14 mouse cellular contexts compared by ENCODE assay signal in the genomic region with DNA sequence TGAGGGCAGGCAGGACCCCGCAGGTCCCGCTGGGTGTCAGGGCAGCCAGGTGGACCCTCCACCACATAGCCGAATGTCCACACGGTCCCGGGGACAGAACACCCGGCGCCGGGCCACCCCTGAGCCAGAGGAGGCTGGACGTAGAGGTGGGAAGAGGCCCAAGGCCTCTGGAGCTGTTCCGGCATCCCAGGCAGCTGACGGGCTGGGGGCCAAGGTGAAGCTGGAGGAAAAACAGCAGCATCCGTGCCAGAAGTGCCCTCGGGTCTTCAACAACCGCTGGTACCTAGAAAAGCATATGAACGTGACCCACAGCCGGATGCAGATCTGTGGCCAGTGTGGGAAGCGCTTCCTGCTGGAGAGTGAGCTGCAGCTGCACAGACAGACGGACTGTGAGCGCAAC. TPM values are rescaled to one million over a fixed set of nuclear protein-coding genes. Genes with fewer than 3 reads are reported as not detected.
DNase-seq lines count a peak whose midpoint lies in the region; ATAC-seq and TF ChIP-seq lines count a peak whose summit lies in the region.
"Had no signal": no experiment of that assay in that cellular context is flagged by ENCODE, and none has a peak within 500 bp of the region (broad histone marks: within the 10 kb centered on the region; RNA-seq: fewer than 3 reads in every experiment).

No protein-coding gene starts in this region.

- TF ChIP-seq EP300 in lung, postnatal 0 days (IDR thresholded peaks at IDR 0.05): no peak

- no peak overlapping the region for H3K4me2 ChIP-seq in lung, postnatal 0 days (replicated peaks; ENCODE audit: low read depth, low read length)
- H3K4me2 ChIP-seq: midbrain, embryonic 13.5 days had no signal

- no peaks in the 10 kb centered on the region for H3K4me1 ChIP-seq in lung, postnatal 0 days (ENCODE audit: insufficient read depth, low read depth, low read length)

- H3K36me3 ChIP-seq in lung, postnatal 0 days (ENCODE audit: insufficient read depth, low read length): no peaks in the 10 kb centered on the region; the same call in 1 of the 2 replicates

- 79% methylated on average over 19 of the region's 19 CpGs for WGBS in lung, postnatal 0 days

- DNase-seq in adrenal gland, adult 2 months: peak; percentile 50
- no peak for DNase-seq in adrenal gland, adult 18-20 months (ENCODE audit: low spot score in 2 of 2)
- DNase-seq in heart, postnatal 10 days: peak; percentile 71 to 74
- no peak for DNase-seq in heart, postnatal 25 days (ENCODE audit: low spot score)
- peak; percentile 37 for DNase-seq in lung, postnatal 10 days
- DNase-seq in lung, postnatal 0 days (ENCODE audit: low spot score): no peak
- DNase-seq in heart, postnatal 36 days: peak; percentile 61 to 64
- no peak for DNase-seq in c-Kit-positive CD71-positive TER-119-positive erythroid progenitor cells, embryonic 14.5 days (ENCODE audit: low spot score)
- DNase-seq: kidney, postnatal 14 days; thymus, postnatal 25 days had no signal

- no peak overlapping the region for H3K4me3 ChIP-seq in lung, postnatal 0 days (ENCODE audit: low read depth, low read length)
- H3K4me3 ChIP-seq: midbrain, embryonic 13.5 days had no signal

- no peak overlapping the region for H3K27ac ChIP-seq in lung, postnatal 0 days (ENCODE audit: low read length)
- H3K27ac ChIP-seq: liver, embryonic 14.5 days; midbrain, embryonic 13.5 days had no signal

- intact Hi-C loops in heart, postnatal 10 days (cut with DNase I): no loop called here
- intact Hi-C loops in heart, postnatal 25 days (cut with DNase I): loop anchor here (5.0 kb wide), 1 partner anchor 69 kb away; no protein-coding TSS in a partner anchor
- intact Hi-C loops in heart, postnatal 36 days (cut with DNase I): no loop called here

- no peaks in the 10 kb centered on the region for H3K27me3 ChIP-seq in lung, postnatal 0 days (replicated peaks; ENCODE audit: insufficient read depth, low read length)
- H3K27me3 ChIP-seq: midbrain, embryonic 13.5 days had no signal

- H3K9me3 ChIP-seq in lung, postnatal 0 days (ENCODE audit: low read length): no peaks in the 10 kb centered on the region
- H3K9me3 ChIP-seq: midbrain, embryonic 13.5 days had no signal

- no peak for ATAC-seq in lung, postnatal 0 days
- ATAC-seq: forebrain, embryonic 14.5 days; midbrain, embryonic 13.5 days had no signal

- H3K9ac ChIP-seq in lung, postnatal 0 days (replicated peaks; ENCODE audit: low read depth): no peak overlapping the region
- H3K9ac ChIP-seq: liver, embryonic 14.5 days; midbrain, embryonic 13.5 days had no signal

- no peak for TF ChIP-seq CTCF in lung, postnatal 0 days (IDR thresholded peaks at IDR 0.05)

RNA-seq across cellular contexts. Expression of a gene that starts 4.6 kb away (rescaled TPM):
- 10 to 100 TPM; 26.6 to 49.7 TPM for total RNA-seq in adrenal gland, adult 2 months (2021)
- 36.6 and 51.5 TPM in 2 replicates for polyA plus RNA-seq in adrenal gland, adult 2 months (2012; rRNA removed)
- 10 to 100 TPM; 22.8 to 32.5 TPM for total RNA-seq in adrenal gland, adult 18-20 months (2021)
- 10 to 100 TPM; 89.0 to 98.3 TPM for total RNA-seq in heart, postnatal 10 days (2021)
- 100 to 1,000 TPM; 116 to 128 TPM for total RNA-seq in heart, postnatal 25 days (2021)
- polyA plus RNA-seq in lung, postnatal 0 days (2015; fragmentation: Nextera tagmentation; extraction: Ambion mirVana): 10.7 and 11.2 TPM in 2 replicates
- total RNA-seq in heart, postnatal 36 days (2021): 100 to 1,000 TPM; 120 to 124 TPM

RNA-seq across cellular contexts. Expression of a gene that starts 13.7 kb away (rescaled TPM):
- total RNA-seq in adrenal gland, adult 2 months (2021): not detected
- polyA plus RNA-seq in adrenal gland, adult 2 months (2012; rRNA removed): not detected in 2 replicates
- under 1 TPM in 1 of 2 experiments, not detected in 1; 0.32 TPM for total RNA-seq in adrenal gland, adult 18-20 months (2021)
- 10 to 100 TPM; 10.4 to 10.7 TPM for total RNA-seq in heart, postnatal 10 days (2021)
- 10 to 100 TPM; 10.1 to 10.5 TPM for total RNA-seq in heart, postnatal 25 days (2021)
- polyA plus RNA-seq in lung, postnatal 0 days (2015; fragmentation: Nextera tagmentation; extraction: Ambion mirVana): 0.05 TPM in 1 of 2 replicates, not detected in the other
- 10 to 100 TPM in 1 of 2 experiments, 1 to 10 TPM in 1; 8.4 to 10.2 TPM for total RNA-seq in heart, postnatal 36 days (2021)
- total RNA-seq: hematopoietic stem cell, adult 5-6 weeks had no signal
- polyA plus RNA-seq: liver, embryonic 14.5 days had no signal

RNA-seq across cellular contexts. Expression of a gene that starts 28.6 kb away (rescaled TPM):
- total RNA-seq in adrenal gland, adult 2 months (2021): not detected
- polyA plus RNA-seq in adrenal gland, adult 2 months (2012; rRNA removed): 0.13 and 0.17 TPM in 2 replicates
- total RNA-seq in adrenal gland, adult 18-20 months (2021): not detected
- 100 to 1,000 TPM; 111 to 112 TPM for total RNA-seq in heart, postnatal 10 days (2021)
- 100 to 1,000 TPM; 118 to 123 TPM for total RNA-seq in heart, postnatal 25 days (2021)
- polyA plus RNA-seq in lung, postnatal 0 days (2015; fragmentation: Nextera tagmentation; extraction: Ambion mirVana): 0.73 and 1.0 TPM in 2 replicates
- 100 to 1,000 TPM; 101 to 127 TPM for total RNA-seq in heart, postnatal 36 days (2021)
- total RNA-seq: hematopoietic stem cell, adult 5-6 weeks had no signal
- polyA plus RNA-seq: forebrain, embryonic 14.5 days; liver, embryonic 14.5 days had no signal

RNA-seq across cellular contexts. Expression of a gene that starts 44.7 kb away (rescaled TPM):
- total RNA-seq in adrenal gland, adult 2 months (2021): 10 to 100 TPM; 54.2 to 83.7 TPM
- 24.9 and 25.0 TPM in 2 replicates for polyA plus RNA-seq in adrenal gland, adult 2 months (2012; rRNA removed)
- total RNA-seq in adrenal gland, adult 18-20 months (2021): 10 to 100 TPM; 61.9 to 62.7 TPM
- 10 to 100 TPM; 46.9 to 47.7 TPM for total RNA-seq in heart, postnatal 10 days (2021)
- 10 to 100 TPM; 29.1 to 38.1 TPM for total RNA-seq in heart, postnatal 25 days (2021)
- polyA plus RNA-seq in lung, postnatal 0 days (2015; fragmentation: Nextera tagmentation; extraction: Ambion mirVana): 43.6 and 51.3 TPM in 2 replicates
- total RNA-seq in heart, postnatal 36 days (2021): 10 to 100 TPM; 33.0 to 33.7 TPM

RNA-seq across cellular contexts. Expression of a gene that starts 53.6 kb away (rescaled TPM):
- total RNA-seq in adrenal gland, adult 2 months (2021): 10 to 100 TPM; 45.8 to 47.7 TPM
- polyA plus RNA-seq in adrenal gland, adult 2 months (2012; rRNA removed): 18.6 and 20.3 TPM in 2 replicates
- 10 to 100 TPM; 40.8 to 44.5 TPM for total RNA-seq in adrenal gland, adult 18-20 months (2021)
- total RNA-seq in heart, postnatal 10 days (2021): 100 to 1,000 TPM; 133 to 136 TPM
- 100 to 1,000 TPM; 138 to 145 TPM for total RNA-seq in heart, postnatal 25 days (2021)
- 79.7 and 104 TPM in 2 replicates for polyA plus RNA-seq in lung, postnatal 0 days (2015; fragmentation: Nextera tagmentation; extraction: Ambion mirVana)
- 100 to 1,000 TPM; 125 to 135 TPM for total RNA-seq in heart, postnatal 36 days (2021)

Comparison
In these comparisons a context has a peak if more than half of its experiments do, and no peak if none do; other contexts are left out.
1. DNase-seq: peak in adrenal gland, adult 2 months (single experiment), heart, postnatal 10 days (2 of 2), lung, postnatal 10 days (single experiment) and heart, postnatal 36 days (2 of 2); none in adrenal gland, adult 18-20 months (0 of 2), heart, postnatal 25 days (single experiment), lung, postnatal 0 days (single experiment) and c-Kit-positive CD71-positive TER-119-positive erythroid progenitor cells, embryonic 14.5 days (single experiment).
2. RNA of a gene that starts 13.7 kb away (total RNA-seq): 10.4 to 10.7 TPM in heart, postnatal 10 days, 10.1 to 10.5 TPM in heart, postnatal 25 days and 8.4 to 10.2 TPM in heart, postnatal 36 days; 0.32 TPM in adrenal gland, adult 18-20 months and not detected in adrenal gland, adult 2 months; every median in the first group is over 4 times any median in the second.
3. RNA of a gene that starts 28.6 kb away (total RNA-seq): 101 to 127 TPM in heart, postnatal 36 days, 118 to 123 TPM in heart, postnatal 25 days and 111 to 112 TPM in heart, postnatal 10 days; not detected in adrenal gland, adult 2 months and not detected in adrenal gland, adult 18-20 months; every median in the first group is over 10 times any median in the second.